Mouse (Mus musculus) midbrain, embryonic 13.5 days (tissue): ENCODE measurements around the gene Fmo2. TPM values are rescaled to one million over a fixed set of nuclear protein-coding genes. Genes with fewer than 3 reads are reported as not detected.

Source experiments
- ATAC-seq: fragments of 200-750 bp; cut with Nextera tagmentation; 2 replicates; pipeline ENCODE4 v1.8.0; 2017; ENCODE audit warnings: mild to moderate bottlenecking, moderate TSS enrichment, moderate library complexity
- H3K27ac ChIP-seq: fragments of 300-500 bp; sonication (generic); 2 replicates; pipeline ENCODE4 v1.5.1; 2015; ENCODE audit warnings: inconsistent platforms, mild to moderate bottlenecking, moderate library complexity
- H3K27me3 ChIP-seq: fragments of 300-500 bp; sonication (generic); 2 replicates; pipeline ENCODE4 v1.6.1; 2015; ENCODE audit warnings: mild to moderate bottlenecking, inconsistent platforms
- H3K36me3 ChIP-seq: fragments of 300-500 bp; sonication (generic); 2 replicates; pipeline ENCODE4 v1.6.1; 2015; ENCODE audit warnings: mild to moderate bottlenecking, inconsistent platforms
- H3K4me1 ChIP-seq: fragments of 300-500 bp; sonication (generic); replicated peaks from 2 replicates; pipeline ENCODE4 v1.6.1; 2015; ENCODE audit warnings: inconsistent platforms
- H3K4me2 ChIP-seq: fragments of 300-500 bp; sonication (generic); replicated peaks from 2 replicates; pipeline ENCODE4 v1.6.1; 2015; ENCODE audit warnings: moderate library complexity, mild to moderate bottlenecking, inconsistent platforms
- H3K4me3 ChIP-seq: fragments of 300-500 bp; sonication (generic); replicated peaks from 2 replicates; pipeline ENCODE4 v1.5.1; 2015; ENCODE audit warnings: mild to moderate bottlenecking, inconsistent platforms
- H3K9ac ChIP-seq: fragments of 300-500 bp; sonication (generic); replicated peaks from 2 replicates; pipeline ENCODE4 v1.6.1; 2015; ENCODE audit warnings: mild to moderate bottlenecking, inconsistent platforms
- H3K9me3 ChIP-seq: fragments of 300-500 bp; sonication (generic); 2 replicates; pipeline ENCODE4 v1.6.1; 2016; ENCODE audit warnings: mild to moderate bottlenecking, inconsistent platforms
- WGBS: fragments of 180-500 bp; shearing (Covaris S2); methylation state at CpG from one replicate; pipeline ENCODE4 v1.1.7; 2015; 5-methylcytosine and 5-hydroxymethylcytosine counted together
- polyA plus RNA-seq: library from polyadenylated mRNA; unstranded; fragments of >200 nt; fragmentation: Nextera tagmentation; extraction: Ambion mirVana; gene quantifications from 2 replicates; pipeline ENCODE4 v1.2.1, GENCODE M21; 2015

Fmo2 gene
- polyA plus RNA-seq, 1 experiment from 2014 or later = not detected

GRCm38 (mm10) chr1:162886138-162886816 lies 12.2 kb downstream of the Fmo2 start:
- no peak for ATAC-seq
- 89% methylated on average over 11 of the region's 11 CpGs for whole genome bisulfite sequencing

GRCm38 (mm10) chr1:162882681-162883080 lies 15.8 kb downstream of the Fmo2 start:
- Histone ChIP-seq H3K4me1 (no peaks in the 10 kb centered on the region), H3K9me3 (no peaks in the 10 kb centered on the region), H3K27me3 (no peaks in the 10 kb centered on the region), H3K9ac (no peak overlapping the region), H3K36me3 (no peaks in the 10 kb centered on the region), H3K4me2 (no peak overlapping the region), H3K4me3 (no peak overlapping the region), H3K27ac (no peak overlapping the region)
- WGBS = 83% methylated on average over 4 of the region's 4 CpGs
- no peak for ATAC-seq

More at GRCm38 (mm10) chr1:162886138-162886816, 12.2 kb downstream of the Fmo2 start:
- H3K27me3 ChIP-seq = no peaks in the 10 kb centered on the region
- no peaks in the 10 kb centered on the region for H3K4me1 ChIP-seq
- no peak overlapping the region for H3K4me3 ChIP-seq
- no peak overlapping the region for H3K9ac ChIP-seq
- no peak overlapping the region for H3K27ac ChIP-seq
- no peaks in the 10 kb centered on the region for H3K36me3 ChIP-seq
- no peak overlapping the region for H3K4me2 ChIP-seq
- no peaks in the 10 kb centered on the region for H3K9me3 ChIP-seq

- H3K4me1 ChIP-seq = no peaks in the 10 kb centered on the region
- no peak overlapping the region for H3K9ac ChIP-seq
- WGBS = 55% methylated on average over 11 of the region's 11 CpGs
- no peak overlapping the region for H3K27ac ChIP-seq
- no peaks in the 10 kb centered on the region for H3K36me3 ChIP-seq
- H3K9me3 ChIP-seq = no peaks in the 10 kb centered on the region
- H3K4me2 ChIP-seq = no peak overlapping the region
- no peak for ATAC-seq
- H3K27me3 ChIP-seq = no peaks in the 10 kb centered on the region
- no peak overlapping the region for H3K4me3 ChIP-seq
Observed at GRCm38 (mm10) chr1:162879595-162880369, 18.7 kb downstream of the Fmo2 start.

- 79% methylated on average over 3 of the region's 3 CpGs for WGBS
- no peaks in the 10 kb centered on the region for H3K27me3 ChIP-seq
- no peak overlapping the region for H3K4me3 ChIP-seq
- no peak overlapping the region for H3K9ac ChIP-seq
- ATAC-seq = no peak
- no peaks in the 10 kb centered on the region for H3K36me3 ChIP-seq
- no peaks in the 10 kb centered on the region for H3K9me3 ChIP-seq
- H3K27ac ChIP-seq = no peak overlapping the region
- no peak overlapping the region for H3K4me2 ChIP-seq
- no peaks in the 10 kb centered on the region for H3K4me1 ChIP-seq
Observed at GRCm38 (mm10) chr1:162875091-162875490, 23.4 kb downstream of the Fmo2 start.

- no peaks in the 10 kb centered on the region for H3K4me1 ChIP-seq
- no peaks in the 10 kb centered on the region for H3K27me3 ChIP-seq
- H3K4me3 ChIP-seq = no peak overlapping the region
- no peak overlapping the region for H3K27ac ChIP-seq
- WGBS = 63% methylated on average over 9 of the region's 9 CpGs
- H3K36me3 ChIP-seq = no peaks in the 10 kb centered on the region
- no peaks in the 10 kb centered on the region for H3K9me3 ChIP-seq
- H3K9ac ChIP-seq = no peak overlapping the region
- H3K4me2 ChIP-seq = no peak overlapping the region
- ATAC-seq = no peak
Observed at GRCm38 (mm10) chr1:162871701-162872311, 26.7 kb downstream of the Fmo2 start.

- Histone ChIP-seq H3K9ac (no peak overlapping the region), H3K27me3 (no peaks in the 10 kb centered on the region), H3K4me3 (no peak overlapping the region), H3K27ac (no peak overlapping the region), H3K4me1 (no peaks in the 10 kb centered on the region), H3K36me3 (no peaks in the 10 kb centered on the region), H3K9me3 (no peaks in the 10 kb centered on the region), H3K4me2 (no peak overlapping the region)
- WGBS = 90% methylated on average over 7 of the region's 7 CpGs
- no peak for ATAC-seq
Observed at GRCm38 (mm10) chr1:162870978-162871377, 27.5 kb downstream of the Fmo2 start.

GRCm38 (mm10) chr1:162867396-162867795 lies 31.1 kb downstream of the Fmo2 start:
- Histone ChIP-seq H3K27ac (no peak overlapping the region), H3K9ac (no peak overlapping the region), H3K4me2 (no peak overlapping the region), H3K9me3 (no peaks in the 10 kb centered on the region), H3K4me1 (peaks cover under 1% of the 10 kb centered on the region; the same call in 1 of the 2 replicates), H3K4me3 (no peak overlapping the region), H3K36me3 (no peaks in the 10 kb centered on the region), H3K27me3 (no peaks in the 10 kb centered on the region)
- no peak for ATAC-seq
- WGBS = 83% methylated on average over 4 of the region's 4 CpGs

- H3K4me3 ChIP-seq = no peak within 1 kb of the TSS
- 80% methylated on average over 7 of the region's 7 CpGs for WGBS
Observed at GRCm38 (mm10) chr1:162866280-162866681, 32.2 kb downstream of the Fmo2 start, which contains the start of gene Fmo1. Fmo1 (minus strand) TSS chr1:162866610.

GRCm38 (mm10) chr1:162865493-162865830 lies 33.1 kb downstream of the Fmo2 start:
- no peak overlapping the region for H3K4me3 ChIP-seq
- 78% methylated on average over 3 of the region's 3 CpGs for WGBS
- H3K27ac ChIP-seq = no peak overlapping the region
- H3K4me2 ChIP-seq = no peak overlapping the region
- no peaks in the 10 kb centered on the region for H3K36me3 ChIP-seq
- peaks cover 4% of the 10 kb centered on the region; the same call in 1 of the 2 replicates for H3K4me1 ChIP-seq
- no peak overlapping the region for H3K9ac ChIP-seq
- no peaks in the 10 kb centered on the region for H3K9me3 ChIP-seq
- no peak for ATAC-seq
- no peaks in the 10 kb centered on the region for H3K27me3 ChIP-seq

More at GRCm38 (mm10) chr1:162866280-162866681, 32.2 kb downstream of the Fmo2 start, which contains the start of gene Fmo1:
- Histone ChIP-seq H3K4me2 (no peak within 1 kb of the TSS), H3K27me3 (no peaks in the 10 kb centered on the region), H3K27ac (no peak within 1 kb of the TSS), H3K4me1 (peaks cover 4% of the 10 kb centered on the region; the same call in 1 of the 2 replicates), H3K9me3 (no peaks in the 10 kb centered on the region), H3K36me3 (no peaks in the 10 kb centered on the region), H3K9ac (no peak within 1 kb of the TSS)
- no peak for ATAC-seq

- Histone ChIP-seq H3K9me3 (no peaks in the 10 kb centered on the region), H3K27ac (no peak overlapping the region)
Observed at GRCm38 (mm10) chr1:162864816-162865492, 33.6 kb downstream of the Fmo2 start.

GRCm38 (mm10) chr1:162864279-162864678 lies 34.2 kb downstream of the Fmo2 start:
- Histone ChIP-seq H3K27me3 (no peaks in the 10 kb centered on the region), H3K4me2 (no peak overlapping the region), H3K4me1 (peaks cover 10% of the 10 kb centered on the region), H3K4me3 (no peak overlapping the region), H3K36me3 (no peaks in the 10 kb centered on the region), H3K9ac (no peak overlapping the region), H3K27ac (no peak overlapping the region), H3K9me3 (no peaks in the 10 kb centered on the region)
- WGBS = 94% methylated on average over 5 of the region's 5 CpGs
- ATAC-seq = no peak

More at GRCm38 (mm10) chr1:162864816-162865492, 33.6 kb downstream of the Fmo2 start:
- 86% methylated on average over 8 of the region's 8 CpGs for WGBS
- Histone ChIP-seq H3K4me3 (no peak overlapping the region), H3K9ac (no peak overlapping the region), H3K4me2 (no peak overlapping the region), H3K27me3 (no peaks in the 10 kb centered on the region), H3K36me3 (no peaks in the 10 kb centered on the region), H3K4me1 (peaks cover 6% of the 10 kb centered on the region; the same call in 1 of the 2 replicates)
- ATAC-seq = no peak
